Mouse (Mus musculus) layer of hippocampus, adult 9-11 months (tissue): ENCODE measurements around the gene Gpr18.

Source experiments
- DNase-seq: peaks from one replicate; pipeline ENCODE4 v3.0.0; 2022

Gene Gpr18

GRCm38 (mm10) chr14:121920511-121921124, 5.0 kb upstream of the Gpr18 start:
- DNase-seq = no peak

- no peak for DNase-seq
Measured at GRCm38 (mm10) chr14:121919752-121920151, 4.2 kb upstream of the Gpr18 start.

- no peak for DNase-seq
Measured at GRCm38 (mm10) chr14:121918266-121918665, 2.7 kb upstream of the Gpr18 start.

- DNase-seq = no peak
Measured at GRCm38 (mm10) chr14:121916311-121917094, 922 bp upstream of the Gpr18 start.

- no peak for DNase-seq
Measured at GRCm38 (mm10) chr14:121915143-121915542, 438 bp downstream of the Gpr18 start.

- no peak for DNase-seq
Measured at GRCm38 (mm10) chr14:121912501-121912900, 3.1 kb downstream of the Gpr18 start.

GRCm38 (mm10) chr14:121909868-121910267, 5.7 kb downstream of the Gpr18 start:
- no peak for DNase-seq

GRCm38 (mm10) chr14:121906992-121907681, 8.4 kb downstream of the Gpr18 start:
- DNase-seq = no peak

- DNase-seq = no peak
Measured at GRCm38 (mm10) chr14:121906341-121906991, 9.1 kb downstream of the Gpr18 start.

GRCm38 (mm10) chr14:121904754-121905153, 10.8 kb downstream of the Gpr18 start:
- DNase-seq = no peak

GRCm38 (mm10) chr14:121903381-121903876, 12.2 kb downstream of the Gpr18 start:
- no peak for DNase-seq

- DNase-seq = no peak
Measured at GRCm38 (mm10) chr14:121901511-121901910, 14.1 kb downstream of the Gpr18 start.

GRCm38 (mm10) chr14:121899071-121899470, 16.5 kb downstream of the Gpr18 start:
- no peak for DNase-seq

GRCm38 (mm10) chr14:121898509-121898908, 17.1 kb downstream of the Gpr18 start:
- DNase-seq = no peak

GRCm38 (mm10) chr14:121897773-121898172, 17.8 kb downstream of the Gpr18 start:
- DNase-seq = no peak

GRCm38 (mm10) chr14:121896126-121897090, 19.2 kb downstream of the Gpr18 start:
- no peak for DNase-seq

- DNase-seq = no peak
Measured at GRCm38 (mm10) chr14:121895316-121895715, 20.3 kb downstream of the Gpr18 start.

GRCm38 (mm10) chr14:121894511-121895135, 21.0 kb downstream of the Gpr18 start:
- no peak for DNase-seq

GRCm38 (mm10) chr14:121893747-121894146, 21.8 kb downstream of the Gpr18 start:
- no peak for DNase-seq

- DNase-seq = no peak
Measured at GRCm38 (mm10) chr14:121884150-121884797, 31.3 kb downstream of the Gpr18 start.

GRCm38 (mm10) chr14:121881211-121881610, 34.4 kb downstream of the Gpr18 start:
- no peak for DNase-seq
